Mouse (Mus musculus): ENCODE data around the gene Tbrg1.
A peak's percentile ranks its signal among the peaks of the same experiment; 100 is the strongest.

The Tbrg1 gene

DNA sequence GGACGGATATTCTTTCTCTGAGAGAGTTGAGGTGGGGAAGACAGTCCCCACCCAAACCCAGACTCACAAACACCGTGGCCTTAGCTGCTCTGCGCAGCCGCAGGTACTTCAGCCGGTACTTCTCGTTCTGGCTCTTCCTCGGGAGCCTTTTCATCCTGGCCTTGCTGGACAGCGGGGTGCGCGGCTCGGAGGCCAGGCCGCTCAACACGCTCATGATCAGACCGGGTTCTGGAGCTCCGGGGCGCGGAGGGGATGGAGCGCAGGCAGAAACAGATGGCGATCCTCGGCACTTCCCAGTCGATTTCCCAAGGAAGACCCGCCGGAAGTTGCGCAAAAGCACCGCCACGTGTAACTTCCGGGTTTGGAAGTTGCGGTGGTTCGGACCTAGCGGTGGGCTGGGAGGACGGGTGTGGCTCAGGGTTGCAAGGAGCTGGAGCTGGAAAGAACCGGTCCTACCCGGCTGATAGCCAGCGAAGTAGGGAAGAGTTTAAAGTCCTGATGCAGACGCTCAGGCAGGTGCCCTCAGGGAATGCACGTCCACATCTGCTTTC is at the start of gene Tbrg1:
Gene Tbrg1, minus strand, starts transcription at position 382 of the 551 bp plus-strand sequence.
- peak; percentile 38 to 52 for DNase-seq (ENCODE audit: low read depth in 2 of 2, low spot score in 2 of 2)

- no peak for DNase-seq (ENCODE audit: low read depth in 2 of 2, low spot score in 2 of 2)
Measured at GRCm38 (mm10) chr9:37689970-37690686, 33.0 kb upstream of the Tbrg1 start.

GRCm38 (mm10) chr9:37687941-37688303 is 30.8 kb upstream of the Tbrg1 start:
- no peak for DNase-seq (ENCODE audit: low read depth in 2 of 2, low spot score in 2 of 2)

- DNase-seq (ENCODE audit: low read depth in 2 of 2, low spot score in 2 of 2): no peak
Measured at GRCm38 (mm10) chr9:37687288-37687940, 30.3 kb upstream of the Tbrg1 start.

GRCm38 (mm10) chr9:37681123-37681522 is 24.0 kb upstream of the Tbrg1 start:
- DNase-seq (ENCODE audit: low read depth in 2 of 2, low spot score in 2 of 2): no peak

DNA sequence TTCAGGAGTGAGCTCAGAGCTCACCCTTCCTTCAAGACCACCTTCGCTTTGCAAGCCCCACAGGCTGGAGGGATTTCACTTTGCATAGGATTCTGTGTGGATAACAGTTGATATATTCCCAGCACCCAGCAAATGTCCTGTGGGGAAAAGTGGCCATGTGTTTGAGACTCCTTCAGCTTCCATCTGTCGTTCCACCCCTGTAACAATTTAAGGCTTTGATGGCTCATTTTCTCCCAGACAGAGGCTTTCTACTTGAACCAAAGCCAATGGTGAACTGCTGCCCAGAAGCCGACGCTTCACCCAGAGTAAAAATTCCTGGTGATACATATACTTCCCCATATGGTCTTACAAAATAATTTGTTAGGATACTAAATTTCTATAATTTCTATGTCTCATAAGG is 18.2 kb upstream of the Tbrg1 start:
- no peak for DNase-seq (ENCODE audit: low read depth in 2 of 2, low spot score in 2 of 2)

- DNase-seq (ENCODE audit: low read depth in 2 of 2, low spot score in 2 of 2): no peak
Measured at GRCm38 (mm10) chr9:37670261-37670660, 13.1 kb upstream of the Tbrg1 start.

- DNase-seq (ENCODE audit: low read depth in 2 of 2, low spot score in 2 of 2): no peak
Measured at GRCm38 (mm10) chr9:37669678-37670077, 12.6 kb upstream of the Tbrg1 start.

DNA sequence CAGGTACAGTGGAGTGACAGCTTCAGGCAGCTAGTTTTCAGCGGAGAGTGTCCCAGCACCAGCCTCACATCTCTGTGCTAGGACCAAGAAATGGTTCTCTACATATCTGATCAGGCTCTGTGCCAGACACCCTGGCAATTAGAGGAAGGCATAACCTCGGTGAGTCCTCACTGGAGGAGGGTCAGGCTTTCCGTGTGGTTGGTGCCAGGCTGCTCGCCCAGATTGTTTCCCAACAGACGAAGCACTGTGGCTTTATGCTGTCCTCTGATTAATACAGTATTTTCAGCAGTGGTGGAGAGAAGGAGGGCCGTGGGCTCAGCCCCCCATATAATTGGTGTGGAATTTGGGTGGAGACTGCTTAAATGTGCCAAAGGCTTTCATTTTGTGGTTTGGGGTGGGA is 12.0 kb upstream of the Tbrg1 start, which contains the start of gene Panx3:
Gene Panx3, minus strand, starts transcription at position 121 of the 400 bp plus-strand sequence.
- DNase-seq (ENCODE audit: low read depth in 2 of 2, low spot score in 2 of 2): no peak

DNA sequence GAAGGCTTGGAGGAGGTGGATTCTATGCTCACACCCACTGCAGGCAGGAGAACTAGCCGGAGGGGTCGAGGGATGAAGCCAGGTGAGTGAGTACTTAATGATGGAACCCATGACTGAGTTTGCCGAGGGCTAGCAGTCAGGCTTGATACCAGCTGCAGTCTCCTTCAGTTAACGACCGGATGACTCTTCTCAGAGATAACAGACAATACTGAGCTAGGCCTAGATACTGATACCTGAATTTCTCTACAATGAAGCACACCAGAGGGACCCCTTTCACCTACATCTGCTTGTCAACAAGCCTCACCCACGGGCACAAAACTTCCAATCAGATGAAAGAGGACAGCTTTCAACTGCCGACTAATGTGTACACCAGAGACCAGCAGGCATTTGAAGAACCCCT is 8.9 kb upstream of the Tbrg1 start:
- no peak for DNase-seq (ENCODE audit: low read depth in 2 of 2, low spot score in 2 of 2)

- no peak for DNase-seq (ENCODE audit: low read depth in 2 of 2, low spot score in 2 of 2)
Measured at GRCm38 (mm10) chr9:37664604-37665003, 7.5 kb upstream of the Tbrg1 start.

DNA sequence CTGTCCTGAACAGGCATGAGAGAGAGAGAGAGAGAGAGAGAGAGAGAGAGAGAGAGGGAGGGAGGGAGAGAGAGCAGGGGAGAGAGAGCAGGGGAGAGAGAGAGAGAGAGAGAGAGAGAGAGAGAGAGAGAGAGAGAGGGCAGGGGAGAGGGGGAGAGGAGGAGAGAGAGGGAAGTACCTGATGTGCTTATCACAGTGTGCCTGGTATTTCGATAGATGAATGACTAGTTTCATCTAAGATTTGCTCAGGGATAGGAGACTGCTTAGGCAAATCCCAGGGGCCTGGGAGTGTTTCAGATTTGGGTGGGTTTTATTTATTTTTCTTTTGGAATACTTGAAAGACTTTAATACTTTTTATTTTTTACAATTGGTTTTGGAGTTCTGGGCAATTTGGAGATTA is 6.1 kb upstream of the Tbrg1 start:
- DNase-seq (ENCODE audit: low read depth in 2 of 2, low spot score in 2 of 2): no peak

DNA sequence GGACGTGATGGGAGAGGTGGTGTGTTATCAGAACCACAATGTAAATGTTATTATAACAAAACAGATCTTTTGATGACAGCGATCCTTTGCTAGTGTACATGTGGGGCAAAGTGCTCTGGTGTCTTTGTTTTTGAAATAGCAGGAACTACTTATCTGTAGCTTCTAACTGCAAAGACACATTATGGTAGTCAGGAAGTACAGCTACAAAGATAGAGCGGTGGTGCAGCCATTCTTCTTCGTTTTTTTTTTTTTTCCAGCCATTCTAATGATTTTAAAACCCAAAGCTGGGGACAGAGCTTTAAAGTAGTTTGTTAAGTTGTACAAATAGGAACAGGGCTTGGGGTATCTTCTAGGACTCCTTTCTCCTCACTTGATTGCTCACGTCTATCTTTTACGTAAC is 2.3 kb upstream of the Tbrg1 start:
- no peak for DNase-seq (ENCODE audit: low read depth in 2 of 2, low spot score in 2 of 2)

- peak in 1 of 2 experiments; percentile 37 for DNase-seq (ENCODE audit: low read depth in 2 of 2, low spot score in 2 of 2)
Measured at GRCm38 (mm10) chr9:37656439-37656881, 652 bp downstream of the Tbrg1 start.

DNA sequence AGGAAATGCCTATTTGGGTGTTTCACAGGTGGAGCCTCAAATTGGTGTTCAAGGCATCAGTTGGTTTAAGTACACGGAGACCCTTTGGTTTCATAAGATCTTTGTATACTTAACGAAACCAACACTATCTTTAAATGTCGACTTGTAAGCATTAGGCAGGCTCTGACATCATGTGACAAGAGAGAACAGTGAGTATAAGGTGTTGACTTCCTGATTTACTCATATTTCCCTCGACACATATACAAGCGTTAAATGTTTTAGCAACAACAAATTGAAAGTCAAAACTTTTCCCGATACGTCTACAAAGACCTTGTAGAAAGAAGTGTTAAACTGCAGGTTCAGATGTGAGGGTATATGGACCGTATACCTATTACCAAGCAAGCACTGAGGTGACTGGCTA is 1.2 kb downstream of the Tbrg1 start:
- DNase-seq (ENCODE audit: low read depth in 2 of 2, low spot score in 2 of 2): peak in 1 of 2 experiments; percentile 10

GRCm38 (mm10) chr9:37653836-37654235 is 3.3 kb downstream of the Tbrg1 start:
- no peak for DNase-seq (ENCODE audit: low read depth in 2 of 2, low spot score in 2 of 2)

GRCm38 (mm10) chr9:37650639-37651038 is 6.5 kb downstream of the Tbrg1 start:
- no peak for DNase-seq (ENCODE audit: low read depth in 2 of 2, low spot score in 2 of 2)

GRCm38 (mm10) chr9:37646246-37646645 is 10.9 kb downstream of the Tbrg1 start:
- DNase-seq (ENCODE audit: low read depth in 2 of 2, low spot score in 2 of 2): no peak

DNA sequence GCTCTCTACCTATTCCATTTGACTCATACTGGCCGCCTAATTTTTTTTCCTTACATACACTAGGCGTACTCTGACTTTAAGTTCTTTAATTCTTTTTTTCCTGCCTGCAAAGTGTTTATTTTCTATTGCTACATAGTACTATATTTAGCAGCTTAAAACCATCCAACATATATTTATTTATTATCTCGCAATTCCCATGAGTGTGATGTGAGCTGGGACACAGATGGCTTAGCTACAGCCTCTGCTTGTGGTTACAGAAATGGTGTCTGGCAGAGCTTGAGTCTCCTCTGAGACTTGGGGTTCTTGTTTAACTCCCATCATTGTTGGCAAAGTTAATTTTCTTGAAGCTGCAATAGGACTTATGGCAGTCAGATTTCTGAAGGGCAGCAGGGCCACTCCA is 18.4 kb downstream of the Tbrg1 start:
- no peak for DNase-seq (ENCODE audit: low read depth in 2 of 2, low spot score in 2 of 2)

- no peak for DNase-seq (ENCODE audit: low read depth in 2 of 2, low spot score in 2 of 2)
Measured at GRCm38 (mm10) chr9:37636800-37637542, 20.1 kb downstream of the Tbrg1 start.

DNA sequence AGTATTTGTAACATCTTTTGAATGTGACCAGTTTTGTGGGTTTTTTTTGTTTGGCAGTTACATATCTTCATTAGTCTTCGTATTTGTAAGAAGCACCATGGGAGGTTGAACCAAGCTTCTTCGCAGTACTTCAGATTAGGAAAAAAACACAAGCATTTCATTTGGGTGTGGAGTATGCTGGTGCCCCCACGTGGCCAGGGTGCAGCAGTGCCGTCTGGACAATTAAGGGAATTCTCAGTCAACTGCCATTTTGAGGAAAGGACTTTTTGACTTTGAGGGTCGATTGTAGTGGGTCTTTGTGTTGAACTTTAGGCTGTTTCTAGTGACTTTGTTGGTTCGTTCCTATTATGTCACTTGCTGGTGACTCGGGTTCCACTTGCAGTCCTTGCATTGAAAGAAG is 20.8 kb downstream of the Tbrg1 start:
- peak in 1 of 2 experiments; percentile 15 for DNase-seq (ENCODE audit: low read depth in 2 of 2, low spot score in 2 of 2)

- no peak for DNase-seq (ENCODE audit: low read depth in 2 of 2, low spot score in 2 of 2)
Measured at GRCm38 (mm10) chr9:37634269-37634668, 22.8 kb downstream of the Tbrg1 start.
